Mouse (Mus musculus) testis, adult 2 months (tissue): ENCODE results near the gene Tsc22d3.

Experiments used
- CTCF ChIP-seq: fragments of 200-500 bp; IDR thresholded peaks from 2 replicates; pipeline ENCODE4 v1.5.1; 2012; ENCODE audit warnings: low read depth, mild to moderate bottlenecking, inconsistent platforms, low read length, moderate library complexity; ENCODE audit not compliant: control insufficient read depth, insufficient read depth, insufficient replicate concordance
- POLR2A ChIP-seq: fragments of 200-500 bp; IDR thresholded peaks from 2 replicates; pipeline ENCODE4 v1.6.1; 2012; ENCODE audit warnings: low read depth, mild to moderate bottlenecking, inconsistent platforms, low read length, moderate library complexity; ENCODE audit not compliant: control insufficient read depth

GRCm38 (mm10) chrX:140501401-140502301, 98.8 kb downstream of the Tsc22d3 start:
- TF ChIP-seq POLR2A (no peak), CTCF (no peak)
